Mouse (Mus musculus) ES-E14 (cell line): Measurements from ENCODE around the gene Phb. TPM values are rescaled to one million over a fixed set of nuclear protein-coding genes. Genes with fewer than 3 reads are reported as not detected.
A peak's percentile ranks its signal among the peaks of the same experiment; 100 is the strongest.

Experiments used
- DNase-seq: peaks from one replicate; pipeline ENCODE4 v3.0.0-alpha.2; 2013; ENCODE audit warnings: low read depth, low spot score
- H3K27ac ChIP-seq: 2 replicates; pipeline ENCODE4 v1.5.1; 2012; ENCODE audit warnings: low read depth, mild to moderate bottlenecking, low read length, moderate library complexity, mixed read lengths; ENCODE audit not compliant: poor library complexity, insufficient read depth, severe bottlenecking
- H3K36me3 ChIP-seq: 2 replicates; pipeline ENCODE4 v1.6.1; 2012; ENCODE audit warnings: mild to moderate bottlenecking, low read length, moderate library complexity, mixed read lengths; ENCODE audit not compliant: control insufficient read depth, poor library complexity, insufficient read depth, severe bottlenecking
- H3K4me1 ChIP-seq, 2 experiments: fragments of 150-350 bp in 1 of 2; sonication (generic) in 1 of 2; 2 replicates each; pipeline ENCODE4 v1.6.1; 2012; ENCODE audit warnings: low read length in 2 of 2, mild to moderate bottlenecking in 1 of 2, mixed read lengths in 1 of 2; ENCODE audit not compliant: control insufficient read depth in 2 of 2, insufficient read depth in 2 of 2, poor library complexity in 1 of 2
- H3K4me3 ChIP-seq, 2 experiments: fragments of 150-350 bp in 1 of 2; sonication (generic) in 1 of 2; 2 replicates each; pipeline ENCODE4 v1.5.1; 2012; ENCODE audit warnings: low read length in 2 of 2, low read depth in 1 of 2, mild to moderate bottlenecking in 1 of 2, mixed read lengths in 1 of 2; ENCODE audit not compliant: insufficient read depth in 1 of 2, poor library complexity in 1 of 2, severe bottlenecking in 1 of 2
- H3K9ac ChIP-seq: 2 replicates; pipeline ENCODE4 v1.6.1; 2012; ENCODE audit warnings: low read depth, mild to moderate bottlenecking, low read length, mixed read lengths; ENCODE audit not compliant: poor library complexity, insufficient read depth, severe bottlenecking
- H3K9me3 ChIP-seq: fragments of 150-350 bp; sonication (generic); 2 replicates; pipeline ENCODE4 v1.6.1; 2012; ENCODE audit warnings: low read depth, mild to moderate bottlenecking, low read length; ENCODE audit not compliant: control insufficient read depth, insufficient read depth
- CHD2 ChIP-seq: IDR thresholded peaks from 2 replicates; pipeline ENCODE4 v1.6.1; 2014; ENCODE audit warnings: mild to moderate bottlenecking, low read depth, low read length, inconsistent platforms
- HCFC1 ChIP-seq: IDR thresholded peaks from 2 replicates; pipeline ENCODE4 v1.6.1; 2012; ENCODE audit warnings: low read length, inconsistent platforms, borderline replicate concordance; ENCODE audit not compliant: insufficient read depth
- MAFK ChIP-seq: IDR thresholded peaks from 2 replicates; pipeline ENCODE4 v1.6.1; 2014; ENCODE audit warnings: mild to moderate bottlenecking, low read depth, low read length, inconsistent platforms; ENCODE audit not compliant: insufficient read depth
- ZC3H11A ChIP-seq: IDR thresholded peaks from 2 replicates; pipeline ENCODE4 v1.6.1; 2012; ENCODE audit warnings: low read depth, mild to moderate bottlenecking, inconsistent platforms, low read length, borderline replicate concordance
- ZNF384 ChIP-seq: IDR thresholded peaks from 2 replicates; pipeline ENCODE4 v1.6.1; 2012; ENCODE audit warnings: low read depth, low read length, inconsistent platforms
- in situ Hi-C, 2 experiments: fragments of 600-800 bp; cut with MboI; formaldehyde crosslinking; loops; one replicate each; pipeline ENCODE4 v1.15.1; 2025; ENCODE audit warnings: low sequenced_read_pairs in 2 of 2, inconsistent platforms in 1 of 2; ENCODE audit not compliant: unreplicated experiment in 2 of 2
- total RNA-seq: library from RNA; depleted of rRNA; stranded (reverse); fragments of 300-350 nt; gene quantifications from 2 replicates; pipeline ENCODE4 v1.2.3, GENCODE M21; 2012

The Phb gene
- total RNA-seq, 1 experiment, result 693 TPM

GRCm38 (mm10) chr11:95709534-95710040 is 42.8 kb downstream of the Phb start:
- H3K9me3 ChIP-seq, result no peaks in the 10 kb centered on the region
- DNase-seq, result no peak
- H3K4me1 ChIP-seq, result peaks cover 9 to 14% of the 10 kb centered on the region in 2 experiments
- H3K27ac ChIP-seq, result no peak overlapping the region
- H3K36me3 ChIP-seq, result no peaks in the 10 kb centered on the region
- H3K4me3 ChIP-seq, result no peak overlapping the region
- TF ChIP-seq HCFC1 (no peak), CHD2 (no peak), ZC3H11A (no peak), MAFK (no peak), ZNF384 (no peak)
- no peak overlapping the region for H3K9ac ChIP-seq
- in situ Hi-C loops, result no loop called here

- Histone ChIP-seq H3K36me3 (no peaks in the 10 kb centered on the region), H3K4me3 (no peak overlapping the region), H3K9ac (no peak overlapping the region), H3K9me3 (no peaks in the 10 kb centered on the region), H3K4me1 (peaks cover 14 to 17% of the 10 kb centered on the region in 2 experiments), H3K27ac (no peak overlapping the region)
- TF ChIP-seq CHD2 (no peak), ZC3H11A (no peak), MAFK (no peak), ZNF384 (no peak), HCFC1 (no peak)
- DNase-seq, result no peak
- in situ Hi-C loops, result no loop called here
These were observed 43.7 kb downstream of the Phb start for GRCm38 (mm10) chr11:95710478-95710877.

DNA sequence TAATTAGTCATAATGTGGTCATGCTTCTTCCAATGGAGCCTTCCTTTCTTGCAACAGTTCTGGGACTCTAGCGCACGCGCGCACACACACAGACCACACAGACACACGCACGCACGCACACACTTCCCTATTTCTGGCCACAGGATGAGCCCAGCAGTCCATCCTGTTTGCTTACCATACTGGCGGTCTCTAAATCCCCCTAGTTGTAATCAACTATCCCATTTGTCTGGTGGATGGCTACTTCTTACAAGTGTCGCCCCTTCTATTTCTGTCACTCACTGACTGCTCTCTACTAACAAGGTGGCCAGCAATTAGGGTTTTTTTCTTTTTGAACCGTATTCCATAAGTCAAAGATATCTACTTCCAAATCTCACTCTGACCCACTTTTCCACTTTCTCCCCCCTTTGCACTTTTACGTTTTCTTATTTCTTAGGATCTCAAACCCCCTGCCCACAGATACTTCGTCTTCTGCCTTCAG is 45.4 kb downstream of the Phb start:
- Histone ChIP-seq H3K9ac (peak overlapping the region; percentile 70), H3K27ac (no peak overlapping the region), H3K4me3 (peak overlapping the region; percentile 25 to 59), H3K9me3 (no peaks in the 10 kb centered on the region), H3K4me1 (peaks cover 12 to 24% of the 10 kb centered on the region in 2 experiments), H3K36me3 (no peaks in the 10 kb centered on the region)
- TF ChIP-seq CHD2 (no peak), HCFC1 (no peak), ZNF384 (no peak), MAFK (no peak)
- in situ Hi-C loops, result no loop called here
- DNase-seq, result no peak

GRCm38 (mm10) chr11:95712563-95713224 is 45.9 kb downstream of the Phb start, which contains the start of gene Zfp652:
Gene Zfp652 (plus strand): TSS chr11:95712673.
- Histone ChIP-seq H3K4me1 (peaks cover 9 to 22% of the 10 kb centered on the region in 2 experiments), H3K4me3 (peak within 1 kb of the TSS; percentile 74 to 81), H3K9ac (peak within 1 kb of the TSS; percentile 78), H3K36me3 (no peaks in the 10 kb centered on the region), H3K27ac (peak within 1 kb of the TSS; percentile 83), H3K9me3 (no peaks in the 10 kb centered on the region)
- in situ Hi-C loops, result no loop called here
- peak; percentile 96 for DNase-seq
- TF ChIP-seq ZNF384 (no peak), CHD2 (no peak), MAFK (no peak), HCFC1 (no peak)
